Mouse (Mus musculus): ENCODE measurements around the gene Tarsl2.

DNA sequence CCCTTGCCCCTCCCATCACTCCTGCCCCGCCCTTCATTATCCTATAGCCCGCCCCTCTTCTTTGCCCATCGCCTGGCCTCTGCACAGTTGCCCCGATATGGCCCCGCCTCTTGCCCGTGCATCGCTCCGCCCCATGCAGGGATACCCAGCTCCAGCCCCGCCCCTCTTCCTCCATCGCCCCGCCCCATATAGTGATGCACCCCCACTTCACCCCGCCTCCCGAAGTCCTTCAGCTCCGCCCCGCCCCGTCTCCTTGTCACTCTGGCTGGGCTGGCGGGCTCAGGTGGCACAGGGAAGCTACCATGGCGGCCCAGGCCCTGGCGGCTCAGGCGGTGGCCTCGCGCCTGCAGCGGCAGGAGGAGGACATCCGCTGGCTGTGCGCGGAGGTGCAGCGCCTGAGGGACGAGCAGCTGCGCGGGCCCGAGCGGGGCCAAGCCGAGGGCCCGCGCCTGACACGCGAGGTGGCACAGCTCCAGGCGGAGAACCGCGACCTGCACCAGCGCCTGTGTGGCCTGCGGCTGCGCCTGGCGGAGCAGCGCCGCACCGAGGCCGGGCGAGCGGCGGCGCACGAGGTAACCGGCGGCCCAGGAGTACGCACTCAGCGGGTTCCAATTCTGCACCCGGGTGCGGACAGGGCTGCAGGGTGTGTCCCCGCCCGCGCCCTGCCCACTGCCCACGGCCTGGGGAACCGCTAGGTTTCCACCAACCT is at the start of gene Tarsl2:
- peak; percentile 4; the same call in 1 of the 2 replicates for TF ChIP-seq CTCF (IDR thresholded peaks at IDR 0.05; ENCODE audit: extremely low read depth, insufficient read depth, insufficient read length, insufficient replicate concordance)
- peak; percentile 29; the same call in 1 of the 2 replicates for TF ChIP-seq POLR2A (IDR thresholded peaks at IDR 0.05; ENCODE audit: low read depth, low read length)

All from spleen, adult 2 months (tissue).